39 mouse cellular contexts compared by ENCODE assay signal in genomic region chr9:99694961-99695360, GRCm38 (mm10). TPM values are rescaled to one million over a fixed set of nuclear protein-coding genes. Genes with fewer than 3 reads are reported as not detected.
A peak's percentile ranks its signal among the peaks of the same experiment; 100 is the strongest.
DNase-seq lines count a peak whose midpoint lies in the region; ATAC-seq and TF ChIP-seq lines count a peak whose summit lies in the region.
"Had no signal": no experiment of that assay in that cellular context is flagged by ENCODE, and none has a peak within 500 bp of the region (broad histone marks: within the 10 kb centered on the region; RNA-seq: fewer than 3 reads in every experiment).

No protein-coding gene starts in this region.

- peaks cover 0 to 3% of the 10 kb centered on the region in 2 experiments; a peak in 3 of 4 replicates for H3K4me1 ChIP-seq in ES-E14 (ENCODE audit: control insufficient read depth in 2 of 2, insufficient read depth in 2 of 2, low read length in 2 of 2, poor library complexity in 1 of 2)
- H3K4me1 ChIP-seq: embryonic facial prominence, embryonic 12.5 days; heart, embryonic 13.5 days; hindbrain, embryonic 15.5 days; limb, embryonic 10.5 days; limb, embryonic 15.5 days; liver, embryonic 13.5 days; midbrain, embryonic 15.5 days; neural tube, embryonic 12.5 days; stomach, embryonic 15.5 days had no signal

- in situ Hi-C loops in ES-E14 (cut with MboI; ENCODE audit: low sequenced_read_pairs in 2 of 2, unreplicated experiment in 2 of 2): no loop called here

- no peak overlapping the region for H3K27ac ChIP-seq in ES-E14 (ENCODE audit: insufficient read depth, low read depth, low read length, poor library complexity, severe bottlenecking)
- H3K27ac ChIP-seq: embryonic facial prominence, embryonic 12.5 days; heart, adult 2 months; heart, embryonic 13.5 days; hindbrain, embryonic 15.5 days; kidney, postnatal 0 days; limb, embryonic 10.5 days; limb, embryonic 15.5 days; liver, embryonic 13.5 days; midbrain, embryonic 15.5 days; neural tube, embryonic 12.5 days; stomach, embryonic 15.5 days had no signal

- no peaks in the 10 kb centered on the region for H3K9me3 ChIP-seq in ES-E14 (ENCODE audit: control insufficient read depth, insufficient read depth, low read depth, low read length)
- H3K9me3 ChIP-seq: embryonic facial prominence, embryonic 12.5 days; hindbrain, embryonic 15.5 days; limb, embryonic 10.5 days; limb, embryonic 15.5 days; liver, embryonic 13.5 days; midbrain, embryonic 15.5 days; neural tube, embryonic 12.5 days; stomach, embryonic 15.5 days had no signal

- H3K9ac ChIP-seq in ES-E14 (ENCODE audit: insufficient read depth, low read depth, low read length, poor library complexity, severe bottlenecking): no peak overlapping the region
- H3K9ac ChIP-seq: embryonic facial prominence, embryonic 12.5 days; heart, embryonic 13.5 days; hindbrain, embryonic 15.5 days; limb, embryonic 15.5 days; liver, embryonic 13.5 days; midbrain, embryonic 15.5 days; neural tube, embryonic 12.5 days; stomach, embryonic 15.5 days had no signal

- peak overlapping the region in 1 of 2 experiments; percentile 23; a peak in 2 of 4 replicates for H3K4me3 ChIP-seq in ES-E14 (ENCODE audit: insufficient read depth in 1 of 2, low read depth in 1 of 2, low read length in 2 of 2, poor library complexity in 1 of 2, severe bottlenecking in 1 of 2)
- H3K4me3 ChIP-seq: embryonic facial prominence, embryonic 12.5 days; heart, adult 2 months; heart, embryonic 13.5 days; hindbrain, embryonic 15.5 days; limb, embryonic 10.5 days; limb, embryonic 15.5 days; liver, embryonic 13.5 days; megakaryocyte, embryonic 14.5 days; midbrain, embryonic 15.5 days; neural tube, embryonic 12.5 days; stomach, embryonic 15.5 days had no signal

- DNase-seq in heart, adult 11 months: peak; percentile 40
- DNase-seq in heart, adult 8-10 months (ENCODE audit: low spot score): no peak
- peak; percentile 52 for DNase-seq in ES-E14 (ENCODE audit: low read depth, low spot score)
- DNase-seq in embryo, embryonic 10.5 days (ENCODE audit: low spot score): peak; percentile 23
- peak; percentile 12 for DNase-seq in mesoderm, embryonic 11.5 days (ENCODE audit: low read depth, low spot score)
- DNase-seq in adrenal gland, postnatal 36 days: no peak
- DNase-seq in urinary bladder, postnatal 10 days (ENCODE audit: low spot score): no peak
- DNase-seq: adrenal gland, postnatal 10 days; cerebellum, adult 11 months; cerebellum, adult 9-10 months; cerebellum, postnatal 36 days; gastrocnemius, postnatal 36 days; heart, adult 2 months; heart, postnatal 10 days; kidney, adult 8-10 months; layer of hippocampus, postnatal 36 days; liver, embryonic 13.5 days; lung, adult 18-20 months; lung, postnatal 4 days; right cerebral cortex, postnatal 14 days; thymus, postnatal 14 days had no signal

- no peak for ATAC-seq in activated CD4-positive, CD25-positive, alpha-beta regulatory T cell, adult 4 months
- ATAC-seq: forebrain, embryonic 14.5 days; lung, postnatal 0 days; midbrain, embryonic 15.5 days had no signal

- no peaks in the 10 kb centered on the region for H3K36me3 ChIP-seq in ES-E14 (ENCODE audit: control insufficient read depth, insufficient read depth, low read length, poor library complexity, severe bottlenecking)
- H3K36me3 ChIP-seq: embryonic facial prominence, embryonic 12.5 days; heart, embryonic 13.5 days; hindbrain, embryonic 15.5 days; limb, embryonic 10.5 days; limb, embryonic 15.5 days; liver, embryonic 13.5 days; midbrain, embryonic 15.5 days; neural tube, embryonic 12.5 days; stomach, embryonic 15.5 days had no signal

TF ChIP-seq in ES-E14, 5 proteins besides CTCF, POLR2A, EP300 and RAD21:
- no peak for TF ChIP-seq ZNF384 (IDR thresholded peaks at IDR 0.05; ENCODE audit: low read depth, low read length)
- no peak for TF ChIP-seq ZC3H11A (IDR thresholded peaks at IDR 0.05; ENCODE audit: borderline replicate concordance, low read depth, low read length)
- TF ChIP-seq HCFC1 (IDR thresholded peaks at IDR 0.05; ENCODE audit: borderline replicate concordance, insufficient read depth, low read length): no peak
- TF ChIP-seq MAFK (IDR thresholded peaks at IDR 0.05; ENCODE audit: insufficient read depth, low read depth, low read length): no peak
- TF ChIP-seq CHD2 (IDR thresholded peaks at IDR 0.05; ENCODE audit: low read depth, low read length): no peak

RNA-seq across cellular contexts. Expression of gene Cldn18, which starts 22.1 kb away (rescaled TPM):
- not detected for total RNA-seq in heart, adult 8-10 months (2022)
- 0.09 TPM in 1 of 2 replicates, not detected in the other for total RNA-seq in ES-E14 (2012; rRNA removed)
- not detected for polyA plus RNA-seq in activated CD4-positive, CD25-positive, alpha-beta regulatory T cell, adult 4 months (2017; shearing (Covaris generic))
- not detected for total RNA-seq in adrenal gland, postnatal 36 days (2021)
- total RNA-seq: adrenal gland, postnatal 10 days; CH12.LX; gastrocnemius, adult 18-20 months; gastrocnemius, postnatal 36 days; heart, adult 2 months; heart, postnatal 10 days; hematopoietic stem cell, adult 5-6 weeks; layer of hippocampus, postnatal 36 days had no signal
- polyA plus RNA-seq: embryonic facial prominence, embryonic 12.5 days; forebrain, embryonic 14.5 days; frontal cortex, adult 2 months; kidney, postnatal 0 days; limb, embryonic 10.5 days; limb, embryonic 15.5 days; liver, embryonic 13.5 days; midbrain, embryonic 15.5 days; neural tube, embryonic 12.5 days; urinary bladder, adult 2 months had no signal

Comparison
In these comparisons a context has a peak if more than half of its experiments do, and no peak if none do; other contexts are left out.
1. DNase-seq: peak in heart, adult 11 months (single experiment), ES-E14 (single experiment), embryo, embryonic 10.5 days (single experiment) and mesoderm, embryonic 11.5 days (single experiment); none in heart, adult 8-10 months (single experiment), adrenal gland, postnatal 36 days (0 of 2) and urinary bladder, postnatal 10 days (single experiment).